Mouse (Mus musculus): ENCODE data around the gene Cnga4.

- TF ChIP-seq NELFE (IDR thresholded peaks at IDR 0.05; ENCODE audit: low read depth, low read length) (no peak), MYC (IDR thresholded peaks at IDR 0.05; ENCODE audit: low read depth, low read length) (no peak), CTCF (conservative IDR thresholded peaks at IDR 0.05 in 1 of 2, IDR thresholded peaks at IDR 0.05 in 1 of 2; ENCODE audit: low read depth in 2 of 2, low read length in 2 of 2) (no peak), IRF4 (IDR thresholded peaks at IDR 0.05; ENCODE audit: low read depth, low read length) (0 out of 2 replicates have a peak, but pooled peaks have one; percentile 11), E2F4 (IDR thresholded peaks at IDR 0.05; ENCODE audit: insufficient replicate concordance, low read depth, low read length) (no peak), KAT2A (IDR thresholded peaks at IDR 0.05; ENCODE audit: insufficient replicate concordance, low read length) (no peak), ETS1 (conservative IDR thresholded peaks at IDR 0.05; ENCODE audit: low read depth, low read length) (no peak), SMC3 (IDR thresholded peaks at IDR 0.05; ENCODE audit: low read depth, low read length) (no peak)
Observed at GRCm38 (mm10) chr7:105399935-105400624, 4.3 kb upstream of the Cnga4 start, which contains the start of gene Fam160a2.

Data from CH12.LX (cell line).